In the genomic region with DNA sequence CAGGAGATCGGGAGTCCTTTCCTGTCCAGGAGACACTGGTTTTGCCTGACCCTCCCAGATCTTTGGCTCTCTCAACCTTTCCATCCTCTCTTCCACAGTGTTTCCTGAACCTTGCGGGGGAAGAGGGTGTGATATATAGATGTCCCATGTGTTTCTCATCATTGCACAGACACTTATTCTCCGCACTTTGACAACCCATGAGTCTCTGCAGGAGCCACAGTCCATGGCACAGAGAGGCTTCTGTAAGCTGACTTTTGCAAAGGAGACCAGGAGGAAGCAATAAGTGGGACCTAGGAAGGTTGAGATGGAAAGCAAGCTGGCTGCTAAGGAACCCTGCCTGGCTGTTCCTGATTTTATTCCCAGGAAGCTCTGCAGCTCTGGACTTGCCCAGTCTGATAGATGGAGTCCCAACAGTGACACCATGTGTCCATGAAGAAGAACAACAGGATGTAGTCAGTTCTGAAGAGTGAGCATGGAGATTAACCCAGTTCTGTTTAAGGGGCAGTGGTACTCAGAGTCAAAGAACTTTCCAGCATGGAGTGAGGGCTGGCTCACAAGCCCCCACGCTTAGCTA, we compare ENCODE assay signal across 9 mouse cellular contexts.
DNase-seq lines count a peak whose midpoint lies in the region; ATAC-seq and TF ChIP-seq lines count a peak whose summit lies in the region.
"Had no signal": no experiment of that assay in that cellular context is flagged by ENCODE, and none has a peak within 500 bp of the region (broad histone marks: within the 10 kb centered on the region; RNA-seq: fewer than 3 reads in every experiment).

No protein-coding gene starts in this region.

- H3K27me3 ChIP-seq in lung, postnatal 0 days (replicated peaks; ENCODE audit: insufficient read depth, low read length), result no peaks in the 10 kb centered on the region

- no peaks in the 10 kb centered on the region for H3K36me3 ChIP-seq in lung, postnatal 0 days (ENCODE audit: insufficient read depth, low read length)
- H3K36me3 ChIP-seq: heart, embryonic 13.5 days had no signal

- H3K9me3 ChIP-seq in lung, postnatal 0 days (ENCODE audit: low read length), result no peaks in the 10 kb centered on the region

- 54% methylated on average over 4 of the region's 4 CpGs for WGBS in lung, postnatal 0 days
- WGBS in lung, adult 2 months, result 67% methylated on average over 4 of the region's 4 CpGs

- no peak overlapping the region for H3K4me3 ChIP-seq in lung, postnatal 0 days (ENCODE audit: low read depth, low read length)
- no peak overlapping the region for H3K4me3 ChIP-seq in lung, adult 2 months (replicated peaks; ENCODE audit: extremely low read depth, low read depth, low read length)
- H3K4me3 ChIP-seq: heart, embryonic 13.5 days had no signal

- TF ChIP-seq CTCF in lung, postnatal 0 days (IDR thresholded peaks at IDR 0.05), result peak; percentile 71
- no peak for TF ChIP-seq CTCF in lung, adult 2 months (IDR thresholded peaks at IDR 0.05; ENCODE audit: insufficient read depth, low read length)

- H3K4me1 ChIP-seq in lung, postnatal 0 days (ENCODE audit: insufficient read depth, low read depth, low read length), result no peaks in the 10 kb centered on the region
- no peaks in the 10 kb centered on the region for H3K4me1 ChIP-seq in lung, adult 2 months (ENCODE audit: control insufficient read depth, insufficient read depth, low read length)
- H3K4me1 ChIP-seq: heart, embryonic 13.5 days had no signal

- no peak overlapping the region for H3K27ac ChIP-seq in lung, postnatal 0 days (ENCODE audit: low read length)
- H3K27ac ChIP-seq: heart, embryonic 13.5 days had no signal

- ATAC-seq in lung, postnatal 0 days, result no peak
- no peak for ATAC-seq in activated CD4-positive, CD25-positive, alpha-beta regulatory T cell, adult 4 months

- TF ChIP-seq EP300 in lung, postnatal 0 days (IDR thresholded peaks at IDR 0.05), result no peak

- H3K9ac ChIP-seq in lung, postnatal 0 days (replicated peaks; ENCODE audit: low read depth), result no peak overlapping the region
- H3K9ac ChIP-seq: heart, embryonic 13.5 days had no signal

- intact Hi-C loops in heart, postnatal 36 days (cut with DNase I), result no loop called here

- H3K4me2 ChIP-seq in lung, postnatal 0 days (replicated peaks; ENCODE audit: low read depth, low read length), result no peak overlapping the region
- H3K4me2 ChIP-seq: heart, embryonic 13.5 days had no signal

- TF ChIP-seq POLR2A in lung, adult 2 months (IDR thresholded peaks at IDR 0.05; ENCODE audit: borderline replicate concordance, extremely low read depth, low read depth, low read length), result no peak

- DNase-seq in heart, adult 8-10 months (ENCODE audit: low spot score), result peak; percentile 4
- DNase-seq in heart, postnatal 36 days, result no peak
- peak; percentile 58 for DNase-seq in lung, postnatal 0 days (ENCODE audit: low spot score)
- DNase-seq in lung, postnatal 36 days, result no peak
- peak; percentile 80 for DNase-seq in cerebellum, adult 9-10 months
- peak; percentile 1 to 16 for DNase-seq in kidney, postnatal 36 days
- no peak for DNase-seq in lung, adult 2 months

Comparison
In these comparisons a context has a peak if more than half of its experiments do, and no peak if none do; other contexts are left out.
1. DNase-seq: peak in heart, adult 8-10 months (single experiment), lung, postnatal 0 days (single experiment), cerebellum, adult 9-10 months (single experiment) and kidney, postnatal 36 days (2 of 2); none in heart, postnatal 36 days (0 of 2), lung, postnatal 36 days (single experiment) and lung, adult 2 months (single experiment).